Mouse (Mus musculus) heart, embryonic 15.5 days (tissue): ENCODE measurements around the gene Filip1. TPM values are rescaled to one million over a fixed set of nuclear protein-coding genes. Genes with fewer than 3 reads are reported as not detected.

Source experiments
- ATAC-seq: fragments of 200-750 bp; cut with Nextera tagmentation; replicated peaks from 2 replicates; pipeline ENCODE4 v1.8.0; 2017; ENCODE audit warnings: low read depth, moderate TSS enrichment; ENCODE audit not compliant: insufficient number of reproducible peaks, insufficient read depth, low FRiP score
- H3K27ac ChIP-seq: fragments of 300-500 bp; sonication (generic); 2 replicates; pipeline ENCODE4 v1.5.1; 2015; ENCODE audit warnings: mild to moderate bottlenecking, inconsistent platforms
- H3K27me3 ChIP-seq: fragments of 300-500 bp; sonication (generic); 2 replicates; pipeline ENCODE4 v1.6.1; 2015; ENCODE audit warnings: inconsistent platforms
- H3K36me3 ChIP-seq: fragments of 300-500 bp; sonication (generic); 2 replicates; pipeline ENCODE4 v1.6.1; 2015; ENCODE audit warnings: mild to moderate bottlenecking, inconsistent platforms
- H3K4me1 ChIP-seq: fragments of 300-500 bp; sonication (generic); replicated peaks from 2 replicates; pipeline ENCODE4 v1.6.1; 2015; ENCODE audit warnings: inconsistent platforms
- H3K4me2 ChIP-seq: fragments of 300-500 bp; sonication (generic); 2 replicates; pipeline ENCODE4 v1.6.1; 2015; ENCODE audit warnings: inconsistent platforms, mild to moderate bottlenecking, moderate library complexity
- H3K4me3 ChIP-seq: fragments of 300-500 bp; sonication (generic); 2 replicates; pipeline ENCODE4 v1.5.1; 2015; ENCODE audit warnings: mild to moderate bottlenecking, inconsistent platforms
- H3K9ac ChIP-seq: fragments of 300-500 bp; sonication (generic); 2 replicates; pipeline ENCODE4 v1.6.1; 2015; ENCODE audit warnings: mild to moderate bottlenecking, inconsistent platforms
- H3K9me3 ChIP-seq: fragments of 300-500 bp; sonication (generic); replicated peaks from 2 replicates; pipeline ENCODE4 v1.6.1; 2016; ENCODE audit warnings: inconsistent platforms
- WGBS: fragments of 180-500 bp; shearing (Covaris S2); methylation state at CpG from one replicate; pipeline ENCODE4 v1.1.7; 2015; ENCODE audit warnings: mixed read lengths; 5-methylcytosine and 5-hydroxymethylcytosine counted together
- polyA plus RNA-seq: library from polyadenylated mRNA; unstranded; fragments of >200 nt; fragmentation: Nextera tagmentation; extraction: Ambion mirVana; gene quantifications from 2 replicates; pipeline ENCODE4 v1.2.1, GENCODE M21; 2015

Filip1 gene
- polyA plus RNA-seq, 1 experiment from 2014 or later: 36.6 TPM

GRCm38 (mm10) chr9:79898815-79899214 lies 113.8 kb downstream of the Filip1 start:
- Histone ChIP-seq H3K4me2 (no peak overlapping the region), H3K27me3 (no peaks in the 10 kb centered on the region), H3K9ac (no peak overlapping the region), H3K4me1 (peaks cover 14% of the 10 kb centered on the region), H3K36me3 (peaks cover 6% of the 10 kb centered on the region; the same call in 1 of the 2 replicates), H3K27ac (no peak overlapping the region), H3K4me3 (no peak overlapping the region), H3K9me3 (no peaks in the 10 kb centered on the region)
- no peak for ATAC-seq
- WGBS: 32% methylated on average over 3 of the region's 3 CpGs

GRCm38 (mm10) chr9:79894665-79895064 lies 118.0 kb downstream of the Filip1 start:
- H3K27ac ChIP-seq: no peak overlapping the region
- H3K4me3 ChIP-seq: no peak overlapping the region
- no peak for ATAC-seq
- no peak overlapping the region for H3K4me2 ChIP-seq
- H3K9ac ChIP-seq: no peak overlapping the region
- H3K36me3 ChIP-seq: peaks cover 6% of the 10 kb centered on the region; the same call in 1 of the 2 replicates
- H3K27me3 ChIP-seq: no peaks in the 10 kb centered on the region
- 63% methylated on average over 5 of the region's 5 CpGs for WGBS
- peaks cover 27% of the 10 kb centered on the region for H3K4me1 ChIP-seq
- H3K9me3 ChIP-seq: no peaks in the 10 kb centered on the region

GRCm38 (mm10) chr9:79893841-79894612 lies 118.6 kb downstream of the Filip1 start:
- Histone ChIP-seq H3K27me3 (no peaks in the 10 kb centered on the region), H3K9ac (no peak overlapping the region), H3K4me2 (no peak overlapping the region), H3K9me3 (no peaks in the 10 kb centered on the region), H3K4me1 (peaks cover 25% of the 10 kb centered on the region), H3K27ac (no peak overlapping the region), H3K4me3 (no peak overlapping the region), H3K36me3 (peaks cover 6% of the 10 kb centered on the region; the same call in 1 of the 2 replicates)
- 47% methylated on average over 4 of the region's 4 CpGs for WGBS
- no peak for ATAC-seq

GRCm38 (mm10) chr9:79892183-79892582 lies 120.5 kb downstream of the Filip1 start:
- Histone ChIP-seq H3K4me3 (no peak overlapping the region), H3K9ac (no peak overlapping the region), H3K27ac (no peak overlapping the region), H3K27me3 (no peaks in the 10 kb centered on the region), H3K4me1 (peaks cover 22% of the 10 kb centered on the region), H3K36me3 (no peaks in the 10 kb centered on the region; the same call in 1 of the 2 replicates), H3K4me2 (no peak overlapping the region), H3K9me3 (no peaks in the 10 kb centered on the region)
- ATAC-seq: no peak
- 90% methylated on average over 1 of the region's 1 CpGs for WGBS

GRCm38 (mm10) chr9:79890488-79890887 lies 122.2 kb downstream of the Filip1 start:
- Histone ChIP-seq H3K4me3 (no peak overlapping the region), H3K9me3 (no peaks in the 10 kb centered on the region), H3K36me3 (no peaks in the 10 kb centered on the region), H3K27ac (no peak overlapping the region), H3K4me1 (peaks cover 33% of the 10 kb centered on the region), H3K27me3 (no peaks in the 10 kb centered on the region), H3K4me2 (no peak overlapping the region), H3K9ac (no peak overlapping the region)
- no peak for ATAC-seq
- 68% methylated on average over 4 of the region's 4 CpGs for WGBS

- no peaks in the 10 kb centered on the region for H3K9me3 ChIP-seq
- H3K36me3 ChIP-seq: no peaks in the 10 kb centered on the region
- peaks cover 31% of the 10 kb centered on the region for H3K4me1 ChIP-seq
- no peak overlapping the region for H3K9ac ChIP-seq
- H3K4me3 ChIP-seq: no peak overlapping the region
- H3K27ac ChIP-seq: no peak overlapping the region
- H3K4me2 ChIP-seq: no peak overlapping the region
- ATAC-seq: no peak
- 86% methylated on average over 6 of the region's 6 CpGs for WGBS
- no peaks in the 10 kb centered on the region for H3K27me3 ChIP-seq
These were observed 123.5 kb downstream of the Filip1 start for GRCm38 (mm10) chr9:79889132-79889531.

- H3K9ac ChIP-seq: no peak overlapping the region
- no peaks in the 10 kb centered on the region for H3K9me3 ChIP-seq
- ATAC-seq: peak; percentile 40; the same call in 1 of the 2 replicates
- 57% methylated on average over 11 of the region's 11 CpGs for WGBS
- H3K27me3 ChIP-seq: no peaks in the 10 kb centered on the region
- no peak overlapping the region for H3K4me3 ChIP-seq
- no peak overlapping the region for H3K4me2 ChIP-seq
- H3K4me1 ChIP-seq: peaks cover 26% of the 10 kb centered on the region
- H3K27ac ChIP-seq: peak overlapping the region; percentile 72
- no peaks in the 10 kb centered on the region for H3K36me3 ChIP-seq
These were observed 127.1 kb downstream of the Filip1 start for GRCm38 (mm10) chr9:79885244-79886210.

- ATAC-seq: 0 out of 2 replicates have a peak, but pooled peaks have one; percentile 18
- WGBS: 73% methylated on average over 2 of the region's 2 CpGs
These were observed 129.5 kb downstream of the Filip1 start for GRCm38 (mm10) chr9:79883139-79883538.

GRCm38 (mm10) chr9:79880031-79880430 lies 132.6 kb downstream of the Filip1 start:
- Histone ChIP-seq H3K4me3 (no peak overlapping the region), H3K36me3 (no peaks in the 10 kb centered on the region), H3K9ac (no peak overlapping the region), H3K27me3 (no peaks in the 10 kb centered on the region), H3K4me1 (peaks cover 35% of the 10 kb centered on the region), H3K27ac (no peak overlapping the region), H3K4me2 (no peak overlapping the region), H3K9me3 (no peaks in the 10 kb centered on the region)
- WGBS: 32% methylated on average over 7 of the region's 7 CpGs
- no peak for ATAC-seq

More at GRCm38 (mm10) chr9:79883139-79883538, 129.5 kb downstream of the Filip1 start:
- Histone ChIP-seq H3K27ac (no peak overlapping the region), H3K9me3 (no peaks in the 10 kb centered on the region), H3K36me3 (no peaks in the 10 kb centered on the region), H3K9ac (no peak overlapping the region), H3K4me3 (no peak overlapping the region), H3K27me3 (no peaks in the 10 kb centered on the region), H3K4me2 (no peak overlapping the region), H3K4me1 (peaks cover 33% of the 10 kb centered on the region)

GRCm38 (mm10) chr9:79875522-79876131 lies 137.0 kb downstream of the Filip1 start:
- Histone ChIP-seq H3K9me3 (no peaks in the 10 kb centered on the region), H3K4me1 (peaks cover 37% of the 10 kb centered on the region), H3K9ac (no peak overlapping the region), H3K4me2 (peak overlapping the region; percentile 41), H3K27ac (peak overlapping the region; percentile 72), H3K4me3 (no peak overlapping the region), H3K36me3 (no peaks in the 10 kb centered on the region), H3K27me3 (no peaks in the 10 kb centered on the region)
- ATAC-seq: peak; percentile 72; the same call in 1 of the 2 replicates
- WGBS: 41% methylated on average over 20 of the region's 20 CpGs

- H3K4me2 ChIP-seq: no peak overlapping the region
- ATAC-seq: no peak
- peak overlapping the region; percentile 3; the same call in 1 of the 2 replicates for H3K27ac ChIP-seq
- H3K27me3 ChIP-seq: no peaks in the 10 kb centered on the region
- no peaks in the 10 kb centered on the region for H3K9me3 ChIP-seq
- 44% methylated on average over 2 of the region's 2 CpGs for WGBS
- H3K4me1 ChIP-seq: peaks cover 30% of the 10 kb centered on the region
- H3K36me3 ChIP-seq: no peaks in the 10 kb centered on the region
- H3K4me3 ChIP-seq: no peak overlapping the region
- H3K9ac ChIP-seq: no peak overlapping the region
These were observed 140.1 kb downstream of the Filip1 start for GRCm38 (mm10) chr9:79872598-79872997.
